Mouse (Mus musculus): ENCODE data around the gene Slco2b1. TPM values are rescaled to one million over a fixed set of nuclear protein-coding genes. Genes with fewer than 3 reads are reported as not detected.
A peak's percentile ranks its signal among the peaks of the same experiment; 100 is the strongest.

Gene Slco2b1
- polyA plus RNA-seq, 1 experiment from 2014 or later = 5.8 TPM

DNA sequence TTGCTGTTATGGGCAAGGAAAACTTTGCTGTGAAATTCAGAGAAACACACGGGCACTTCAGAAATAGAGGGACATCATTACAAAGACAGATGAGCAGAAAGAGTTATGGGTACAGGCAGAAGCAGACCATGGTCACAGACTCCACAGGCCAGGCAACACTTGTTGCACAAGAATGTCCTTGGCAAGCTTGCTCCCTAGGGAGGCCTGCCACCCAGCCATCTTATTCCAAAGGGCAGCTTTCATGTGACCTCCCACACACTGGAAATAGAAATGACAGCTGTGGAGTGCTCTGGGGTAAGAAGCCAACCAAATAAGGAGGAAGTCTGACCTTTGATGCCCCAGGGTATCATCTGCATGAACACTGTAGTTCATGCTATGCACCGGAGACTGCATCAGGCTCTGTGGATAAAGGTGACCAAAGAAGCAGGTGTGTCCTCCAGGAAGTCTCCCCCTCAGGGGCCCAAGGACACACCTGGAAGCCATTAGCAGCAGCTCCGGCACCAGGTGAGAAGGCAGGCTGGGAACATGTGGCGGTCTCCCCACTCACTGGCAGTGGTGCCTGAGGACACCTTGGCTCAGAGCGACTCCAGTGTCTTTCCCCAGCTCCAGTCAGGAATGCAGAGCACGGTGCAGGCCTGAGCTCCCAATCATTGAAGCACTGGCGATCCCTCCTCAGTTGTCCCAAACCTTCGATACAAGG lies 77.0 kb downstream of the Slco2b1 start:
- Histone ChIP-seq H3K4me1 (replicated peaks) (no peaks in the 10 kb centered on the region; the same call in 1 of the 2 replicates), H3K27ac (no peak overlapping the region), H3K9ac (no peak overlapping the region), H3K27me3 (peaks cover 22% of the 10 kb centered on the region; the same call in 1 of the 2 replicates), H3K4me3 (no peak overlapping the region), H3K9me3 (no peaks in the 10 kb centered on the region), H3K36me3 (no peaks in the 10 kb centered on the region), H3K4me2 (no peak overlapping the region)
- no peak for ATAC-seq (ENCODE audit: low FRiP score)
- 83% methylated on average over 8 of the region's 8 CpGs for WGBS

DNA sequence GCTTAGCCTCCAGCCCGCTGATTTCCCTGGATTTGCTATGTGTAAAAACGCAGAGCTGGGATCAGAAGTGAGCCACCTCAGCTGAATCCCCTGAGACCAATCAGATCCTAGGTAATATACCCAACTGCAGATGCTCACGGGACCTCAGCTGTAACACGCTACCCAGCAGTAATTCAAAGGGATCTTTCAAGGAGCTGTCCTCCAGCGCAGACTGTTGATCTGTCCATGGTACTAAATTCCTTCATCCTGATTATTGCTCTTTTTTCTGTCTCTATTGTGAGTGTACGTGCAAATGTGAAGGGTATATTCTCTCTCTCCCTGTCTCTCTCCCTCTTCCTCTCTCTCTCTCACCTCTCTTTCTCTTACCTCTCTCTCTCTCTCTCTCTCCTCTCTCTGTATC lies 78.9 kb downstream of the Slco2b1 start:
- H3K36me3 ChIP-seq = no peaks in the 10 kb centered on the region
- H3K4me2 ChIP-seq = no peak overlapping the region
- H3K27me3 ChIP-seq = peaks cover 40% of the 10 kb centered on the region
- no peak for ATAC-seq (ENCODE audit: low FRiP score)
- 23% methylated on average over 6 of the region's 6 CpGs for WGBS
- H3K9ac ChIP-seq = no peak overlapping the region
- peaks cover 3% of the 10 kb centered on the region for H3K4me1 ChIP-seq (replicated peaks)
- H3K9me3 ChIP-seq = no peaks in the 10 kb centered on the region
- H3K4me3 ChIP-seq = no peak overlapping the region
- H3K27ac ChIP-seq = no peak overlapping the region

DNA sequence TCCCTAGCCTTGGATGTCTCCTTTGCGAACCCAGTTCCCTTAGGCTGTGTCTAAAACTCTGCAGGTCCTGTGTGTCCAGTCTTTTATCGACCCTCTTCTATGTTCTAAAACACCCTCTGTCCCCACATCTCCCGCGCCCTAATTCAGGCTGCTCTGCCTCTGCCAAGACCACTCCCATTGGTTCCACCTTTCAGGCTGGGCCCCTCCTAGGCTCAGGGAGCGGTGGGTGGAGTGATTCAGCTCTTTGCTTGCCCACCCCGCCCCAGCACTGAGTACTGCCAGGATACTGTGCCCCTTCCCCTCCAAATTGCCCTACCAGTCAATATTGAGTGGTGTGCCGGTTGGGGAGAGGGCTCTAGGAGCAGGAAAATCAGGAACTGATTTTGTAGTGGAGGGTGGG lies 83.8 kb downstream of the Slco2b1 start:
- Histone ChIP-seq H3K27me3 (peaks cover 81% of the 10 kb centered on the region), H3K4me3 (0 out of 2 replicates have a peak overlapping the region, but pooled peaks have one; percentile 54)

DNA sequence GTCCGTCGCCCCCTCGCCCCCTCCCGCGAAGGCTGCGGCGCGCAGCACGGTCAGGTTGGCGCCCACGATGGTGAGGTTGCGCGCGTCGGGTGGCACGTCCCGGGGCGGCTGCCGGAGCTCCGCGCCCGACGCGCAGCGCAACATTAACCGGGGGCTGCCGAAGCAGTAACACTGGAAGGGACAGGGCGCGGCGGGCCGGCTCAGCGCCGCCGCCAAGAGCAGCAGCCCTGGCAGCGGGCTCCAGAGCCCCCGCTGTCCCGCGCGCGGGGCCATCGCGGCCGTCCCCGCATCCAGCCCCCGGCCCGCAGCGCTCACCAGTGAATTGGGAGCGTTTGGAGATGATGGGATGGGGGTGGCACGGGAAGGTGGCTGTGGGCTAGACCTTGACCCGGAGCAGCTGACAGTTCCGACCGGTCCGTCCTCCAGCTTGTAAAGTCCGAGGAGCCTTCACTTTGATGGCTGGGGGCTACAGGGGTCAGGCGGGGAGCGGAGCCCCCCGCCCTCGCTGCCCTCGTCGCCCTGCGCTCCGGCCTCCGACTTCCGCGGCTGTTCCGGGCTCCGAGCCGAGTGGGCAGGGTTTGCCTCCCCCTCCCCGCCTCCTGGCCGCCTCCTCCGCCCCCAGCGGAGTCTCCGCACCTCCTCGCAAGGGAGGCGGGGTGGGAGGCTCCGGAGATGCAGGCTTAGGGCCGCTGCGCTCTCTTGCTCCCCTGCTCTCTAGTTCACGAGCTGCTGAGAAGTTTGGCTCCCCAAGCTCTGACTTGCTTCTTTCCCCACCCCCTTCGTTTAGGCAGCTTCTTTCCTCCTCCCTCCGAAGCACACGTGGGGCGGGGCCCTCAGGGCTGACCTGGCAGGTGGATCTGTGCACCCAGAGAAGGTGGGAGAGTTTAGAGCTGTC lies 84.5 kb downstream of the Slco2b1 start, which contains the start of gene Tpbgl:
TSS of gene Tpbgl (minus strand) at position 728 of the 895 bp plus-strand sequence.
- Histone ChIP-seq H3K4me1 (replicated peaks) (peaks cover 24% of the 10 kb centered on the region), H3K36me3 (no peaks in the 10 kb centered on the region), H3K27me3 (peaks cover 83% of the 10 kb centered on the region), H3K27ac (peak within 1 kb of the TSS; percentile 67), H3K9me3 (no peaks in the 10 kb centered on the region), H3K4me3 (peak within 1 kb of the TSS; percentile 54), H3K9ac (peak within 1 kb of the TSS; percentile 79), H3K4me2 (peak within 1 kb of the TSS; percentile 91)
- under 1% methylated on average over 50 of the region's 83 CpGs for WGBS
- ATAC-seq (ENCODE audit: low FRiP score) = peak; percentile 52

More for the DNA sequence above, 83.8 kb downstream of the Slco2b1 start:
- peak overlapping the region; percentile 91 for H3K4me2 ChIP-seq
- H3K9me3 ChIP-seq = no peaks in the 10 kb centered on the region
- H3K36me3 ChIP-seq = no peaks in the 10 kb centered on the region
- no peak overlapping the region for H3K27ac ChIP-seq
- no peak for ATAC-seq (ENCODE audit: low FRiP score)
- peaks cover 24% of the 10 kb centered on the region for H3K4me1 ChIP-seq (replicated peaks)
- no peak overlapping the region for H3K9ac ChIP-seq
- 1% methylated on average over 7 of the region's 7 CpGs for WGBS

DNA sequence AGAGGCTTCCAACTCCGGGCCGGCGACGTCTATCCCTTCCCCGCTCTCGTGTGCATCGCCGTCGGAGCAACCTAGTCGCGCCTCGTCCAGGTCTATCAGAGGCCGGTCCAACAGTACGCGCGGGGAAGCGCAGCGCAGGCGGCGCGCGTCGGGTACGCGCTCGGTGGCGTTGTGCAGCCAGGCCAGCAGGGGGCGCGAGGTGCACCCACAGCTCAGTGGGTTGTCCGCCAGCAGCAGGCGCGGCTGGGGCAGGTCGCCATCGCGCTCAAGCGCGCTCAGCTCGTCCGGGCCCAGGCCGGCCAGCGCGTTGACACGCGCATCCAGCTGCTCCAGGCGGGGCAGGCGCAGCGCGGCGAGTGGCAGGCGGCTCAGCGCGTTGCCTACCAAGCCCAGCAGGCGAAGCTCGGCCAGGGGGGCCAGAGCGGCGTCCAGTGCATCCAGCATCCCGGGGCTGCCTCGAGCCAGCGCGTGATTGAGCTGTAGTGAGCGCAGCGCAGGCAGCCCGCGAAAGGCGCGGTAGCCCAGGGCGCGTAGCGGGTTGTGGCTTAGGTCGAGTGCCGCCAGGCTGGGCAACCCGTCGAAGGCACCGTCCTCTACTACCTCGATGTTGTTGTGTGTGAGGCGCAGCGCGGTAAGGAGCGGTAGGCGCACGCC lies 85.3 kb downstream of the Slco2b1 start:
- H3K9ac ChIP-seq = peak overlapping the region; percentile 79
- H3K4me2 ChIP-seq = peak overlapping the region; percentile 91
- peak; percentile 88 for ATAC-seq (ENCODE audit: low FRiP score)
- no peaks in the 10 kb centered on the region for H3K9me3 ChIP-seq
- peak overlapping the region; percentile 54 for H3K4me3 ChIP-seq
- H3K27me3 ChIP-seq = peaks cover 83% of the 10 kb centered on the region
- H3K27ac ChIP-seq = peak overlapping the region; percentile 67
- no peaks in the 10 kb centered on the region for H3K36me3 ChIP-seq
- WGBS = under 1% methylated on average over 81 of the region's 81 CpGs
- H3K4me1 ChIP-seq (replicated peaks) = peaks cover 24% of the 10 kb centered on the region

DNA sequence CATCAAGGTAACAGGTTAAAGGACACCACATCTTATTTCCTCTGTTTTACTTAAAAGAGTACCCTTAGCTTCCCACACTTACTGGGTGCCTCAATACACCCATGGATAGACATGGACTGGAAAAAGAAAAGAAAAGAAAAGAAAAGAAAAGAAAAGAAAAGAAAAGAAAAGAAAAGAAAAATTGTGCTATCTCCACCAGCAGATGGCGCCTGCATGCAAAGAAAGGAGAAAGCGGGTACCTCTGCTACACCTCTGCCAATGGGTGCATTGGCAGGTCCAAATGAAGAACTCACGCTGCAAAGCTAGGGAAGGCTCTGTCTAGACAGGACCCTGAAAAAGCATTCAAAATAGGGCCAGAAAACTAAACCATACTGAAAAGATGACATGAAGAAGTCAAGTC lies 92.3 kb downstream of the Slco2b1 start:
- Histone ChIP-seq H3K36me3 (no peaks in the 10 kb centered on the region), H3K27ac (no peak overlapping the region), H3K9me3 (no peaks in the 10 kb centered on the region), H3K27me3 (peaks cover 23% of the 10 kb centered on the region), H3K9ac (no peak overlapping the region), H3K4me2 (no peak overlapping the region), H3K4me1 (replicated peaks) (no peaks in the 10 kb centered on the region), H3K4me3 (no peak overlapping the region)
- ATAC-seq (ENCODE audit: low FRiP score) = no peak
- WGBS = 8% methylated on average over 3 of the region's 3 CpGs

DNA sequence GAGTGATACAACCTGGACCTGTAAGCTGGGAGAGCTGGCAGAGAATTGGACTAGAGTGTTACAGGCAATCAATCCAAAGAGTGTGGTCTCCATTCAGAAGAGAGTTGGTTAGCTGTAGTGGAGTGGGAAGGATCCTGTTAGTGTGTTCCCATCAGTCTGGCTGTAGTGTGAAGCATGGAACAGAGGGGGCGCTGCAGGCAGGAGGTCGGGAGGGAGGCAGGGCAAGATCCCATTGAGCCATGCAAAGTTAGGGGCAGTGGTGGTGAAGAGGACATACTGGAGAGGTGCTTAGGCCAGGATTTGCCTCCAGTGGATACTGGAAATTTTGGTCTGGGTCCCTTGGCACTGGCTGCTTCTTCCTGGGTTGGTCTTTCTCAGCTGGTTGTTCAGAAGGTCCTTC lies 92.9 kb downstream of the Slco2b1 start:
- Histone ChIP-seq H3K27me3 (peaks cover 18% of the 10 kb centered on the region), H3K4me3 (no peak overlapping the region), H3K27ac (no peak overlapping the region), H3K36me3 (no peaks in the 10 kb centered on the region), H3K4me2 (no peak overlapping the region), H3K9me3 (no peaks in the 10 kb centered on the region), H3K4me1 (replicated peaks) (no peaks in the 10 kb centered on the region), H3K9ac (no peak overlapping the region)
- WGBS = 73% methylated on average over 2 of the region's 2 CpGs
- no peak for ATAC-seq (ENCODE audit: low FRiP score)

Other genes starting within 250 kb of the Slco2b1 start
- gene Klhl35, start 245.3 kb downstream of the Slco2b1 start, polyA plus RNA-seq (2015; fragmentation: Nextera tagmentation; extraction: Ambion mirVana) = 7.4 and 12.2 TPM in 2 replicates
- gene Rps3, start 227.6 kb downstream of the Slco2b1 start, polyA plus RNA-seq (2015; fragmentation: Nextera tagmentation; extraction: Ambion mirVana) = 523 and 532 TPM in 2 replicates
- 15.6 and 15.9 TPM in 2 replicates for gene Arrb1, start 175.9 kb downstream of the Slco2b1 start, polyA plus RNA-seq (2015; fragmentation: Nextera tagmentation; extraction: Ambion mirVana)
- gene Tpbgl, start 84.2 kb downstream of the Slco2b1 start, polyA plus RNA-seq (2015; fragmentation: Nextera tagmentation; extraction: Ambion mirVana) = 1.4 TPM in 2 replicates
- gene Olfr520, start 18.9 kb upstream of the Slco2b1 start, polyA plus RNA-seq (2015; fragmentation: Nextera tagmentation; extraction: Ambion mirVana) = not detected in 2 replicates
- gene Olfr521, start 52.2 kb upstream of the Slco2b1 start, polyA plus RNA-seq (2015; fragmentation: Nextera tagmentation; extraction: Ambion mirVana) = not detected in 2 replicates
- 2.2 TPM in 2 replicates for gene Neu3, start 117.1 kb upstream of the Slco2b1 start, polyA plus RNA-seq (2015; fragmentation: Nextera tagmentation; extraction: Ambion mirVana)
- gene Xrra1, start 147.8 kb upstream of the Slco2b1 start, polyA plus RNA-seq (2015; fragmentation: Nextera tagmentation; extraction: Ambion mirVana) = 0.51 and 0.72 TPM in 2 replicates
- gene Spcs2, start 152.1 kb upstream of the Slco2b1 start, polyA plus RNA-seq (2015; fragmentation: Nextera tagmentation; extraction: Ambion mirVana) = 331 and 344 TPM in 2 replicates

Data from hindbrain, embryonic 13.5 days (tissue).